Mouse (Mus musculus): Measurements from ENCODE around the gene Cntnap5b. TPM values are rescaled to one million over a fixed set of nuclear protein-coding genes. Genes with fewer than 3 reads are reported as not detected.

Gene Cntnap5b
- total RNA-seq, 1 experiment: not detected

- H3K4me1 ChIP-seq (ENCODE audit: control insufficient read depth in 2 of 2, insufficient read depth in 2 of 2, low read length in 2 of 2, poor library complexity in 1 of 2): no peaks in the 10 kb centered on the region
- H3K9ac ChIP-seq (ENCODE audit: insufficient read depth, low read depth, low read length, poor library complexity, severe bottlenecking): no peak overlapping the region
- TF ChIP-seq HCFC1 (IDR thresholded peaks at IDR 0.05; ENCODE audit: borderline replicate concordance, insufficient read depth, low read length): no peak
- no peak for TF ChIP-seq CHD2 (IDR thresholded peaks at IDR 0.05; ENCODE audit: low read depth, low read length)
- no peak for TF ChIP-seq MAFK (IDR thresholded peaks at IDR 0.05; ENCODE audit: insufficient read depth, low read depth, low read length)
- no peak for TF ChIP-seq ZNF384 (IDR thresholded peaks at IDR 0.05; ENCODE audit: low read depth, low read length)
- TF ChIP-seq ZC3H11A (IDR thresholded peaks at IDR 0.05; ENCODE audit: borderline replicate concordance, low read depth, low read length): no peak
- H3K27ac ChIP-seq (ENCODE audit: insufficient read depth, low read depth, low read length, poor library complexity, severe bottlenecking): no peak overlapping the region
- no peak for DNase-seq (ENCODE audit: low read depth, low spot score)
- H3K4me3 ChIP-seq (ENCODE audit: insufficient read depth in 1 of 2, low read depth in 1 of 2, low read length in 2 of 2, poor library complexity in 1 of 2, severe bottlenecking in 1 of 2): no peak overlapping the region
- no peaks in the 10 kb centered on the region for H3K9me3 ChIP-seq (ENCODE audit: control insufficient read depth, insufficient read depth, low read depth, low read length)
- in situ Hi-C loops (cut with MboI; ENCODE audit: low sequenced_read_pairs in 2 of 2, unreplicated experiment in 2 of 2): no loop called here
- no peaks in the 10 kb centered on the region for H3K36me3 ChIP-seq (ENCODE audit: control insufficient read depth, insufficient read depth, low read length, poor library complexity, severe bottlenecking)
These were observed 41.0 kb downstream of the Cntnap5b start for GRCm38 (mm10) chr1:99813334-99814110.

- no peak overlapping the region for H3K4me3 ChIP-seq (ENCODE audit: insufficient read depth in 1 of 2, low read depth in 1 of 2, low read length in 2 of 2, poor library complexity in 1 of 2, severe bottlenecking in 1 of 2)
- no peaks in the 10 kb centered on the region for H3K4me1 ChIP-seq (ENCODE audit: control insufficient read depth in 2 of 2, insufficient read depth in 2 of 2, low read length in 2 of 2, poor library complexity in 1 of 2)
- TF ChIP-seq CHD2 (IDR thresholded peaks at IDR 0.05; ENCODE audit: low read depth, low read length) (no peak), MAFK (IDR thresholded peaks at IDR 0.05; ENCODE audit: insufficient read depth, low read depth, low read length) (no peak), ZC3H11A (IDR thresholded peaks at IDR 0.05; ENCODE audit: borderline replicate concordance, low read depth, low read length) (no peak), HCFC1 (IDR thresholded peaks at IDR 0.05; ENCODE audit: borderline replicate concordance, insufficient read depth, low read length) (no peak), ZNF384 (IDR thresholded peaks at IDR 0.05; ENCODE audit: low read depth, low read length) (no peak)
- H3K9ac ChIP-seq (ENCODE audit: insufficient read depth, low read depth, low read length, poor library complexity, severe bottlenecking): no peak overlapping the region
- no peak overlapping the region for H3K27ac ChIP-seq (ENCODE audit: insufficient read depth, low read depth, low read length, poor library complexity, severe bottlenecking)
- DNase-seq (ENCODE audit: low read depth, low spot score): no peak
- H3K9me3 ChIP-seq (ENCODE audit: control insufficient read depth, insufficient read depth, low read depth, low read length): no peaks in the 10 kb centered on the region
- in situ Hi-C loops (cut with MboI; ENCODE audit: low sequenced_read_pairs in 2 of 2, unreplicated experiment in 2 of 2): no loop called here
- H3K36me3 ChIP-seq (ENCODE audit: control insufficient read depth, insufficient read depth, low read length, poor library complexity, severe bottlenecking): no peaks in the 10 kb centered on the region
These were observed 99.8 kb downstream of the Cntnap5b start for GRCm38 (mm10) chr1:99872344-99872743.

GRCm38 (mm10) chr1:99907774-99908173 is 135.2 kb downstream of the Cntnap5b start:
- no peak for DNase-seq (ENCODE audit: low read depth, low spot score)
- Histone ChIP-seq H3K4me3 (ENCODE audit: insufficient read depth in 1 of 2, low read depth in 1 of 2, low read length in 2 of 2, poor library complexity in 1 of 2, severe bottlenecking in 1 of 2) (no peak overlapping the region), H3K27ac (ENCODE audit: insufficient read depth, low read depth, low read length, poor library complexity, severe bottlenecking) (no peak overlapping the region), H3K4me1 (ENCODE audit: control insufficient read depth in 2 of 2, insufficient read depth in 2 of 2, low read length in 2 of 2, poor library complexity in 1 of 2) (no peaks in the 10 kb centered on the region), H3K36me3 (ENCODE audit: control insufficient read depth, insufficient read depth, low read length, poor library complexity, severe bottlenecking) (no peaks in the 10 kb centered on the region), H3K9ac (ENCODE audit: insufficient read depth, low read depth, low read length, poor library complexity, severe bottlenecking) (no peak overlapping the region), H3K9me3 (ENCODE audit: control insufficient read depth, insufficient read depth, low read depth, low read length) (no peaks in the 10 kb centered on the region)
- no peak for TF ChIP-seq ZC3H11A (IDR thresholded peaks at IDR 0.05; ENCODE audit: borderline replicate concordance, low read depth, low read length)
- TF ChIP-seq HCFC1 (IDR thresholded peaks at IDR 0.05; ENCODE audit: borderline replicate concordance, insufficient read depth, low read length): no peak
- no peak for TF ChIP-seq MAFK (IDR thresholded peaks at IDR 0.05; ENCODE audit: insufficient read depth, low read depth, low read length)
- TF ChIP-seq CHD2 (IDR thresholded peaks at IDR 0.05; ENCODE audit: low read depth, low read length): no peak
- in situ Hi-C loops (cut with MboI; ENCODE audit: low sequenced_read_pairs in 2 of 2, unreplicated experiment in 2 of 2): no loop called here

- no peak for DNase-seq (ENCODE audit: low read depth, low spot score)
- H3K36me3 ChIP-seq (ENCODE audit: control insufficient read depth, insufficient read depth, low read length, poor library complexity, severe bottlenecking): no peaks in the 10 kb centered on the region
- in situ Hi-C loops (cut with MboI; ENCODE audit: low sequenced_read_pairs in 2 of 2, unreplicated experiment in 2 of 2): no loop called here
- no peak overlapping the region for H3K4me3 ChIP-seq (ENCODE audit: insufficient read depth in 1 of 2, low read depth in 1 of 2, low read length in 2 of 2, poor library complexity in 1 of 2, severe bottlenecking in 1 of 2)
- no peak overlapping the region for H3K27ac ChIP-seq (ENCODE audit: insufficient read depth, low read depth, low read length, poor library complexity, severe bottlenecking)
- no peaks in the 10 kb centered on the region for H3K4me1 ChIP-seq (ENCODE audit: control insufficient read depth in 2 of 2, insufficient read depth in 2 of 2, low read length in 2 of 2, poor library complexity in 1 of 2)
- TF ChIP-seq CHD2 (IDR thresholded peaks at IDR 0.05; ENCODE audit: low read depth, low read length) (no peak), MAFK (IDR thresholded peaks at IDR 0.05; ENCODE audit: insufficient read depth, low read depth, low read length) (no peak), ZC3H11A (IDR thresholded peaks at IDR 0.05; ENCODE audit: borderline replicate concordance, low read depth, low read length) (no peak), ZNF384 (IDR thresholded peaks at IDR 0.05; ENCODE audit: low read depth, low read length) (no peak), HCFC1 (IDR thresholded peaks at IDR 0.05; ENCODE audit: borderline replicate concordance, insufficient read depth, low read length) (no peak)
- no peak overlapping the region for H3K9ac ChIP-seq (ENCODE audit: insufficient read depth, low read depth, low read length, poor library complexity, severe bottlenecking)
- H3K9me3 ChIP-seq (ENCODE audit: control insufficient read depth, insufficient read depth, low read depth, low read length): no peaks in the 10 kb centered on the region
These were observed 170.9 kb downstream of the Cntnap5b start for GRCm38 (mm10) chr1:99943515-99943914.

Measured in ES-E14 (cell line).